Comparison of ENCODE assay signal across 7 mouse cellular contexts in the genomic region with DNA sequence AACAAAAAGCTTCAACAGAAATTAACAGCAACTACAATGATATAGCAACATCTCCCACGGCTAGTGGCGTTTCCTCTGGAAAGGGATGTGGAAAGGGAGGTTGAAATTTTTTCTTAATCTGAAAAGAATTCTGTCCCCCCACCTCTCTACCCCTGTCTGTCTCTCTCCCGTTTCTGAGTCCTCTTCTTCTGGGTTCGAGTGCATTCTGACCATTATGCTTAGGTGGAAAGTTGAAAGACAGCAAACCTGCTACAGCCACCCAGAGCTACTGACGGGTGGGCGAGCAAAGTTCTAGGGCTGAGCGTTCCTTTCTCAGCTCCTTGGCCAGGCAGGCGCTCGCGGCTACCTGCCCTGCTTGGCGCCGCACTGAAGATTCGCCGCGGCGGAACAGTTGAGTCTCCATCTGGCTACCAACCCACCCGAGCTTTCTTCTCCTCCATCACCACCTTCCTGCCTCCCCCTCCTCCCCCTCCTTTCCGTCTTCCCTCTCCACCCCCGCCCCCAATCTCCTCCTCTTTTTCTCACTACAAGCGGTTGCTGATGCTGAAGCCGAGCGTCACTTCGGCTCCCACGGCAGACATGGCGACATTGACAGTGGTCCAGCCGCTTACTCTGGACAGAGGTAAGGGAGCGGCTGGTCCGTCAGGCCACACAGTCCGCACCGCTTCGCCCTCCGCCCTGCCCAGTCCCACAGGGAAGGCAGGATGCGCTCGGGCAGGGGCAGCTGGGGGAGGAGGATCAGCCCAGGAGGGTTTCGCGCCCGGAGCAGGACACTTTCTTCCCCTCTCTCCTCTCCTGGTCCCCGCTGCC. TPM values are rescaled to one million over a fixed set of nuclear protein-coding genes. Genes with fewer than 3 reads are reported as not detected.
DNase-seq lines count a peak whose midpoint lies in the region; ATAC-seq and TF ChIP-seq lines count a peak whose summit lies in the region.

Gene Lin7a (plus strand): TSS at position 366 of the 810 bp plus-strand sequence.

- no peak for DNase-seq in G1E (ENCODE audit: low spot score)
- peak; percentile 70 for DNase-seq in hindbrain, postnatal 0 days (ENCODE audit: low spot score)
- peak; percentile 64 for DNase-seq in limb, embryonic 10.5 days (ENCODE audit: low spot score)
- DNase-seq in T-cell, adult 2 months (ENCODE audit: low spot score): no peak

- H3K36me3 ChIP-seq in E14TG2a.4 (ENCODE audit: insufficient read depth, low read length) (no peaks in the 10 kb centered on the region), G1E (replicated peaks) (no peaks in the 10 kb centered on the region)
- H3K36me3 ChIP-seq in hindbrain, postnatal 0 days (ENCODE audit: insufficient read depth, low read length): no peaks in the 10 kb centered on the region
- H3K36me3 ChIP-seq in limb, embryonic 10.5 days: no peaks in the 10 kb centered on the region
- H3K36me3 ChIP-seq in neural tube, embryonic 14.5 days (ENCODE audit: control insufficient read depth, insufficient read depth, low read length): no peaks in the 10 kb centered on the region

- no peak for TF ChIP-seq CTCF in E14TG2a.4 (conservative IDR thresholded peaks at IDR 0.05; ENCODE audit: low read length)
- no peak for TF ChIP-seq CTCF in G1E (IDR thresholded peaks at IDR 0.05; ENCODE audit: low read depth, low read length)
- no peak for TF ChIP-seq CTCF in embryonic fibroblast, embryonic 13.5 days (IDR thresholded peaks at IDR 0.05; ENCODE audit: borderline replicate concordance, insufficient read depth, low read length)
- no peak for TF ChIP-seq CTCF in hindbrain, postnatal 0 days (IDR thresholded peaks at IDR 0.05; ENCODE audit: low read depth)

- H3K27ac ChIP-seq in embryonic fibroblast, embryonic 13.5 days (ENCODE audit: insufficient read depth, low read length): no peak within 1 kb of the TSS
- H3K27ac ChIP-seq in hindbrain, postnatal 0 days: peak within 1 kb of the TSS; percentile 85
- H3K27ac ChIP-seq in limb, embryonic 10.5 days: peak within 1 kb of the TSS; percentile 53
- H3K27ac ChIP-seq in neural tube, embryonic 14.5 days (ENCODE audit: low read depth, low read length): peak within 1 kb of the TSS; percentile 91

- ATAC-seq in G1E (ENCODE audit: extremely low read depth, insufficient number of reproducible peaks, low FRiP score, poor library complexity, severe bottlenecking): no peak
- ATAC-seq in hindbrain, postnatal 0 days: peak; percentile 85
- ATAC-seq in neural tube, embryonic 14.5 days (ENCODE audit: low read depth): peak; percentile 82

- peak within 1 kb of the TSS; percentile 79 for H3K9ac ChIP-seq in hindbrain, postnatal 0 days (replicated peaks; ENCODE audit: low read length)
- H3K9ac ChIP-seq in neural tube, embryonic 14.5 days (replicated peaks; ENCODE audit: low read depth, low read length): peak within 1 kb of the TSS; percentile 89

- H3K9me3 ChIP-seq in E14TG2a.4 (ENCODE audit: low read length) (no peaks in the 10 kb centered on the region), G1E (replicated peaks) (peaks cover 20% of the 10 kb centered on the region)
- H3K9me3 ChIP-seq in hindbrain, postnatal 0 days (ENCODE audit: low read length): no peaks in the 10 kb centered on the region
- no peaks in the 10 kb centered on the region for H3K9me3 ChIP-seq in limb, embryonic 10.5 days (replicated peaks)
- H3K9me3 ChIP-seq in neural tube, embryonic 14.5 days (ENCODE audit: control insufficient read depth, low read length): no peaks in the 10 kb centered on the region

- peaks cover 6% of the 10 kb centered on the region; the same call in 1 of the 2 replicates for H3K4me1 ChIP-seq in E14TG2a.4 (replicated peaks; ENCODE audit: low read depth, low read length)
- no peaks in the 10 kb centered on the region for H3K4me1 ChIP-seq in G1E (ENCODE audit: insufficient read depth, low read depth, low read length)
- H3K4me1 ChIP-seq in embryonic fibroblast, embryonic 13.5 days (ENCODE audit: control insufficient read depth, insufficient read depth, low read length): no peaks in the 10 kb centered on the region
- H3K4me1 ChIP-seq in hindbrain, postnatal 0 days (ENCODE audit: insufficient read depth, low read length): no peaks in the 10 kb centered on the region
- H3K4me1 ChIP-seq in limb, embryonic 10.5 days: peaks cover 16% of the 10 kb centered on the region
- H3K4me1 ChIP-seq in neural tube, embryonic 14.5 days (ENCODE audit: control insufficient read depth, insufficient read depth, low read length): 0 out of 2 replicates have a peak, but pooled peaks cover 4% of the 10 kb centered on the region

- peaks cover 42% of the 10 kb centered on the region for H3K27me3 ChIP-seq in E14TG2a.4 (ENCODE audit: insufficient read depth, low read length)
- no peaks in the 10 kb centered on the region for H3K27me3 ChIP-seq in G1E (ENCODE audit: insufficient read depth, low read length)
- no peaks in the 10 kb centered on the region for H3K27me3 ChIP-seq in hindbrain, postnatal 0 days (ENCODE audit: insufficient read depth, low read length)
- peaks cover 44% of the 10 kb centered on the region for H3K27me3 ChIP-seq in limb, embryonic 10.5 days (ENCODE audit: low read depth, poor library complexity, severe bottlenecking)
- H3K27me3 ChIP-seq in neural tube, embryonic 14.5 days (ENCODE audit: control insufficient read depth, insufficient read depth, low read length): no peaks in the 10 kb centered on the region

- H3K4me2 ChIP-seq in hindbrain, postnatal 0 days (ENCODE audit: low read depth, low read length): peak within 1 kb of the TSS; percentile 89
- peak within 1 kb of the TSS; percentile 76 for H3K4me2 ChIP-seq in neural tube, embryonic 14.5 days (ENCODE audit: low read depth, low read length)

- H3K4me3 ChIP-seq in E14TG2a.4 (replicated peaks; ENCODE audit: low read length) (peak within 1 kb of the TSS; percentile 79), G1E (ENCODE audit: low read depth, low read length) (peak within 1 kb of the TSS; percentile 4; the same call in 1 of the 2 replicates)
- H3K4me3 ChIP-seq in embryonic fibroblast, embryonic 13.5 days (ENCODE audit: insufficient read depth, low read length): peak within 1 kb of the TSS; percentile 54
- peak within 1 kb of the TSS; percentile 83 for H3K4me3 ChIP-seq in hindbrain, postnatal 0 days (ENCODE audit: low read length)
- peak within 1 kb of the TSS; percentile 71 for H3K4me3 ChIP-seq in limb, embryonic 10.5 days
- H3K4me3 ChIP-seq in neural tube, embryonic 14.5 days (ENCODE audit: low read depth, low read length): peak within 1 kb of the TSS; percentile 86

- WGBS in hindbrain, postnatal 0 days: 1% methylated on average over 37 of the region's 38 CpGs
- WGBS in limb, embryonic 10.5 days: 3% methylated on average over 38 of the region's 38 CpGs
- 2% methylated on average over 38 of the region's 38 CpGs for WGBS in neural tube, embryonic 14.5 days

- TF ChIP-seq POLR2A in embryonic fibroblast, embryonic 13.5 days (IDR thresholded peaks at IDR 0.05; ENCODE audit: low read depth, low read length): no peak

RNA-seq across cellular contexts. Expression of gene Lin7a, which starts in this region (rescaled TPM):
- total RNA-seq in G1E (2014; fragmentation: Nextera tagmentation) (not detected in 2 replicates), G1E (2017) (0.12 TPM in 1 of 2 replicates, not detected in the other)
- not detected in 2 replicates for polyA plus RNA-seq in G1E (2012)
- polyA plus RNA-seq in embryonic fibroblast, embryonic 13.5 days (2011; ENCODE audit: insufficient read length, low read depth, missing spikeins): 0.75 and 1.5 TPM in 2 replicates
- total RNA-seq in hindbrain, postnatal 0 days (2014; rRNA removed): 26.0 and 30.4 TPM in 2 replicates
- 26.6 and 27.8 TPM in 2 replicates for polyA plus RNA-seq in hindbrain, postnatal 0 days (2015; fragmentation: Nextera tagmentation; extraction: Ambion mirVana)
- 0.45 and 1.0 TPM in 2 replicates for polyA plus RNA-seq in limb, embryonic 10.5 days (2016; fragmentation: Nextera tagmentation; extraction: Ambion mirVana)
- 46.0 and 52.4 TPM in 2 replicates for polyA plus RNA-seq in neural tube, embryonic 14.5 days (2014; fragmentation: Nextera tagmentation; extraction: Ambion mirVana)

Comparison
In these comparisons a context has a peak if more than half of its experiments do, and no peak if none do; other contexts are left out.
1. RNA of gene Lin7a (total RNA-seq): 26.0 to 30.4 TPM in hindbrain, postnatal 0 days; 0.12 TPM in G1E; every median in the first group is over 10 times any median in the second.
2. RNA of gene Lin7a (polyA plus RNA-seq): 46.0 to 52.4 TPM in neural tube, embryonic 14.5 days and 26.6 to 27.8 TPM in hindbrain, postnatal 0 days; 0.75 to 1.5 TPM in embryonic fibroblast, embryonic 13.5 days, 0.45 to 1.0 TPM in limb, embryonic 10.5 days and not detected in G1E; every median in the first group is over 10 times any median in the second.
3. H3K4me3 ChIP-seq: peak in every context shown above with its lines; median percentile 86 in neural tube, embryonic 14.5 days; 83 in hindbrain, postnatal 0 days; 79 in E14TG2a.4; 71 in limb, embryonic 10.5 days; 54 in embryonic fibroblast, embryonic 13.5 days; 4 in G1E.
4. DNase-seq: peak in hindbrain, postnatal 0 days (single experiment) and limb, embryonic 10.5 days (single experiment); none in G1E (single experiment) and T-cell, adult 2 months (single experiment).